Mouse (Mus musculus) frontal cortex, postnatal 14 days (tissue): ENCODE measurements at regions not wholly inside any gene's neighbourhood (a gene's known extent, or its start where the extent isn't known, plus 50 kb on each side); places are given as distances from the start of the nearest gene placed in this dataset.

Experiments
- DNase-seq, 2 experiments: peaks; one replicate each; pipeline ENCODE4 v3.0.0; 2022; ENCODE audit warnings: low spot score in 2 of 2

- DNase-seq, result no peak
Observed at GRCm38 (mm10) chr15:62490548-62490947, 1354.4 kb downstream of the Gsdmc2 start.

- no peak for DNase-seq
Observed at GRCm38 (mm10) chr15:62486540-62486939, 1358.4 kb downstream of the Gsdmc2 start.

GRCm38 (mm10) chr15:62484350-62484749, 1360.6 kb downstream of the Gsdmc2 start:
- no peak for DNase-seq

GRCm38 (mm10) chr15:62483534-62483933, 1361.4 kb downstream of the Gsdmc2 start:
- no peak for DNase-seq

GRCm38 (mm10) chr15:62482357-62482756, 1362.6 kb downstream of the Gsdmc2 start:
- DNase-seq, result no peak

- DNase-seq, result no peak
Observed at GRCm38 (mm10) chr15:62477779-62478178, 1367.2 kb downstream of the Gsdmc2 start.

- no peak for DNase-seq
Observed at GRCm38 (mm10) chr15:62476452-62476851, 1368.5 kb downstream of the Gsdmc2 start.

- no peak for DNase-seq
Observed at GRCm38 (mm10) chr15:62470683-62471331, 1374.2 kb downstream of the Gsdmc2 start.

- DNase-seq, result no peak
Observed at GRCm38 (mm10) chr15:62468076-62468475, 1376.9 kb downstream of the Gsdmc2 start.

- no peak for DNase-seq
Observed at GRCm38 (mm10) chr15:62466856-62467255, 1378.1 kb downstream of the Gsdmc2 start.

GRCm38 (mm10) chr15:62465026-62465839, 1379.7 kb downstream of the Gsdmc2 start:
- no peak for DNase-seq

- DNase-seq, result peak; percentile 50 to 59
Observed at GRCm38 (mm10) chr15:62462698-62463097, 1382.3 kb downstream of the Gsdmc2 start.

GRCm38 (mm10) chr15:62461398-62462051, 1383.5 kb downstream of the Gsdmc2 start:
- no peak for DNase-seq

GRCm38 (mm10) chr15:62460724-62461123, 1384.3 kb downstream of the Gsdmc2 start:
- no peak for DNase-seq

GRCm38 (mm10) chr15:62460026-62460607, 1384.9 kb downstream of the Gsdmc2 start:
- DNase-seq, result no peak

GRCm38 (mm10) chr15:62457990-62458389, 1387.0 kb downstream of the Gsdmc2 start:
- DNase-seq, result no peak

GRCm38 (mm10) chr15:62457051-62457664, 1387.8 kb downstream of the Gsdmc2 start:
- no peak for DNase-seq

GRCm38 (mm10) chr15:62456020-62456419, 1389.0 kb downstream of the Gsdmc2 start:
- DNase-seq, result no peak

- no peak for DNase-seq
Observed at GRCm38 (mm10) chr15:62448116-62448515, 1396.9 kb downstream of the Gsdmc2 start.

- DNase-seq, result no peak
Observed at GRCm38 (mm10) chr15:62439211-62439610, 1405.8 kb downstream of the Gsdmc2 start.

GRCm38 (mm10) chr15:62436631-62437030, 1408.3 kb downstream of the Gsdmc2 start:
- no peak for DNase-seq
